Mouse (Mus musculus) frontal cortex, postnatal 14 days (tissue): Measurements from ENCODE around the gene Lfng.
A peak's percentile ranks its signal among the peaks of the same experiment; 100 is the strongest.

Experiments used
- DNase-seq, 2 experiments: peaks; one replicate each; pipeline ENCODE4 v3.0.0; 2022; ENCODE audit warnings: low spot score in 2 of 2

The Lfng gene

GRCm38 (mm10) chr5:140639871-140640270 is 32.8 kb downstream of the Lfng start:
- no peak for DNase-seq

DNA sequence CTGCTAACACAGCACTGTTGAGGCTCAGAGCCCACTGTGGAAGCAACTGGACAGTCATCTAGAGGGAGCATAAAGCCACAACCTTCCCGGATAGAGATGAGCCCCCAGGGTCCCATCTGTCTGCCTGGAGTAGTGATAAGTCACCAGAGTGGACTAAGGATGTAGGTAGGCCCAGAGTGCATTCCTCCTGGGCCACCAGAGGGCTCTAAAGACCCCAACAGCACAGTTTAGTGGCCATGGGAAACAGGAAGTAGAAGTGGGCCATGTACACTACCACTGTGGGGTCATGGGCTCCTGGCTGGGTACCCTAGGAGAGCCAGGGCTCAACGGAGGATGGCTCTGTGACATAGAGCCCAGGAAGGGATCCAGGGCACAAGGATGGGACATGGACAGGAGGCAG is 33.7 kb downstream of the Lfng start:
- DNase-seq, result no peak

GRCm38 (mm10) chr5:140641254-140641928 is 34.3 kb downstream of the Lfng start:
- no peak for DNase-seq

DNA sequence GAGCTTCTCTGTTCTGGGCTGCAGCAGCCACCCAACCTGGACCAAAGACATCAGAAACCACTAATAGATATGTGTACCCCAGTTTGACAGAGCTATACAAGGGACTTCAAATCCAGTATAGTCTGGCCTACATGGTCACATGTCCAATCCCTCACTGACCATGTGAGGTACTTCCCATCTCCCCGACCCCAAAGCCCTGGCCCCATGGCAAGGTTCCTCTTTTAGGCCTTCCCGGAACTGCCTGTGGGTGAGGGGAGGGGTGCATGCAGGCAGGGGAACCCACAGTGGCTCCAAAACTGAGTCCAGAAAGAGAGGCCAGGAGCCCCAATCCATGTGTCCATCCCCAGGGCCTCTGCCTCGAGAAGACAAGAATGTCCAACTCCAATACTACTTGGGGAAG is 35.0 kb downstream of the Lfng start:
- DNase-seq, result no peak

GRCm38 (mm10) chr5:140644263-140644662 is 37.1 kb downstream of the Lfng start:
- DNase-seq, result no peak

DNA sequence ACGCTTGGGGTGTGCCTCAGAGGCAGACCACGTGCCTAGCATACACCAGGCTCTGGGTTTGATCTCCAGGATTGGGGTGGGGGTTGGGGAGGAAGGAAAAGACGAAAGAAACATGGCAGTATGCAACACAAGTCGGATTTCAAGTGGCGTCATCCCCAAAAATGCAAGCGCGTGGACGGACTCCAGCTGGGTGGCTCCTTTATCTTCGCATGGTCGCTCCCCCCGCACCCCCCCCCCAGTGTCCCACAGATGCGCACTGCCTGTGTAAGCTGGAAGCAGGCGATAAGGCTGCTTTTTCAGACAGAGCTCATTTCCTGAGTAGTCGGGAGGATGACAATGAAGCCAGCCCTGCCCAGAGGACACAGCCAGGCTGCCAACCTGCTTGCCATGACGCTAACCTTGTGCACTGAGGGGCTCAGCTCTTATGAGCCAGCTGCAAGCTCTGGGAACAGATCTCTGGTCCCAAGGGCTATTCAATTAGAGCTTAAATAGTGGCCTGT is 37.6 kb downstream of the Lfng start:
- no peak for DNase-seq

GRCm38 (mm10) chr5:140645454-140645853 is 38.3 kb downstream of the Lfng start:
- DNase-seq, result no peak

- DNase-seq, result no peak
Observed at GRCm38 (mm10) chr5:140646171-140646570, 39.1 kb downstream of the Lfng start.

DNA sequence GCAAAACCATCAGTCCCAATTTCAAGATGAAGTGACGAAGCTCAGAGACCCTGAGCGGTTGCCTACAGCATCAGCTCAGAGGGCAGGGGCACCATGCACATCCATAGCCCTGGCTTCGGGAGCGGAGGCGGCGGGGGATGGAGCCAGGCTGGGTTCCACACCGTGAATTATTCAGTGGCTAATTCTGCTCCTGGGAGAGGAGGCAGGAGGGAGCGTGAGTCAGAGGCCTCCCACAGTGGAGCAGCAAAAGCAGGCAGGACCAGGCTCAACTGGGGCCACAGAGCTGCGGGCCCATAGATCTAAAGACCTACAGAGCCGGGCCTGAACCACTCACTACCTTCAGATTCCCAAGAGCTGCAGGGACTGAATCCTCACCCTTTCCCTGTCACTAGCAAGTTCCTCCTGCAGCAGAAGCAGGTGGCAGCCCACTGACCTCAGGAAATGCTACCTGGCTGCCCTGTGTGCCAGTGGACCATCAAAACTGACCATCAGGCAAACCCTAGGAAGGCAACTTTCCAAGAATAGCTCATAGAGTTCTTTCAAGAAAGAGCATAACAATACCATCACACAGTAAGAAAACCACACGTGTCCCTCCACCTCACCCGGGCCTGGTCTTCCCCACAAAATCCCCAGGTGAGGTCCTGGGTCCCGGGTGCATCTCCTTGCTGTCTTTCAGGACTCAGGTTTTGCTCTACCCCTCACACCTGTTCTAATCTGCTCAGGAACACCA is 40.1 kb downstream of the Lfng start:
- DNase-seq, result no peak

DNA sequence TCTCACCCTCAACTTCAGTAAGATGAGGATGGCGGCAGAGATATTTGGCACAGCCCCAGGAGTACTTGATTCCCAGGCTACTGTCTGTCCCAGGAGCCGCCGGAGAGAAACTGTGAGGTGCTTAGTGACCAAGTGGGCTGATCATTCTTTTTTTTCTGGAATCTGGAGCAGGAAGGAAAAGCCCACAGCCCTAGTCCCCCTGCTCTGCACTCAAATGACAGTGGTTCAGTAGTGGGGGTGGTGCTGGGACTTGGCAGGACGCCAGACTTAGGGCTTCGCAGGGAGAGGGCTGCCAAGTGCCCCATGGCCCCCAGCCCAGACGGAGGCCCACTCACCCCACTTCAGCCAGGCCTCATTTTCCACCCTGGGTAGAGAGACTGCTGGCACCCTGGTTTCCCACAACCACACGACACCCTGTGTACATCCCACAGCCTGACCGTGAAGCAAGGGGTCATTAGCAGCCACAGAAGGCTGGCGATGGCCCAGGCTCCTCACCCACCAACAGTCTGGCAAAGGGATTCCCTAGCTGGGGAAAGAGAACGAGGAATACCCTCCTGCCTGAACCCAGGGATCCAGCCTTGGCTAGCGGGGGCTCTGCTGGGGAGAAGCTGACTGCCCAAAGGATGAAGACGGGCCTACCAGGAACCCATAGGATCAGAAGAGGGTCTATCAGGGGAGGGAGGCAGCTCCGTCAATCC is 40.9 kb downstream of the Lfng start:
- peak; percentile 62 to 76 for DNase-seq

GRCm38 (mm10) chr5:140648519-140649100 is 41.5 kb downstream of the Lfng start, which contains the start of gene Ttyh3:
TSS of gene Ttyh3 (minus strand) at chr5:140649031.
- DNase-seq, result no peak

DNA sequence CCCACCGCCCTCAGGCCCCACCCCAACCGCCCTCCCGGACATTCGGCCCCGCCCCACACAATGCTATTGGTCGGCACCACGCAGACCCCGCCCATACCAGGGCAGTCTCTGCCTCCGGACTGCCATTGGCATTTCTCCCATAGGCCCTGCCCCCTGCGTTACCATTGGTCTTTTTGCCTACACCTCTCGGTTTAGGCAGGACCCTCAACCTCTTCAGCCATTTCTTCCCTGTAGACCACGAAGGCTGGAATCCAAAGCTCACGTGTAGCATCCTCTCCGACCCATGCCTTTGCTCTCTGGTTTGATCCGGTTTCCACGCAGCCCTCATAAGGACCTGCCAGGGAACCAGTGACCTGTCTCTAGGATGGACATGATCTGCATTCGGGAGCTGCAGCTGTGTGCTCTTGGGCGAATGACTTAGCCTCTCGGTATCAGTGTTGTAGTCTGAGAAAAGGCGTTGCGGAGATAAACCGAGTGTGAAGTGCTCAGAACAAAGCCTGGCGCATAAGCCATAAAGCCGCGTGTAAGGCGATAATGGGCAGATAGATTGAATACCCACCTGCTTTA is 42.1 kb downstream of the Lfng start:
- peak; percentile 94 to 96 for DNase-seq

DNA sequence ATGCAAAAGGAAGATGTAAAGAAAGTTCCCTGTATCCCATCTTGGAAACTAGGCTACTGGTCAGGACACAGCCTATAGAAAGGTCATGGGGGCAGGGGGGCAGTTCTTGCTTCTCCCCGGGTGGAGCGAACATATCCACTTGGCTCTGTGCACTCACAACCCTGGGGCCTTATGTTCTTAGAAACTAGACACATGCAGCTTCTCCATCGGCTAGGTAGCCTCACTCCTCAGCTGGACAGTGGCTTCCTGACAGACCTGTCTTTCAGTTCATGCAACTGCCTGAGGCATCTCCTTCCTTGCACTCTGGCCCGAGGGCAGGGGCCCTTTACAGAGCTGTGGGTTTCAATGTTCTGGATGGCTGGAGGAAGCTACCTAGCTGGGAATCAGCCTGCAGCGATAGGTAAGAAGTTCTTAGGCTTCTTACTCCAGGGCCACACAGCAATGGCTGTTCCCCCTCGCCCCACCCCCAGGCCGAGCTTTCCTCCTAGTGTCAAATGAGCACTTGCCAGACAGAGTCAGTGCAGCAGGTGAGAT is 42.8 kb downstream of the Lfng start:
- no peak for DNase-seq

- DNase-seq, result no peak
Observed at GRCm38 (mm10) chr5:140651231-140651630, 44.1 kb downstream of the Lfng start.

- DNase-seq, result no peak
Observed at GRCm38 (mm10) chr5:140652587-140652986, 45.5 kb downstream of the Lfng start.

GRCm38 (mm10) chr5:140654096-140654845 is 47.2 kb downstream of the Lfng start:
- no peak for DNase-seq

DNA sequence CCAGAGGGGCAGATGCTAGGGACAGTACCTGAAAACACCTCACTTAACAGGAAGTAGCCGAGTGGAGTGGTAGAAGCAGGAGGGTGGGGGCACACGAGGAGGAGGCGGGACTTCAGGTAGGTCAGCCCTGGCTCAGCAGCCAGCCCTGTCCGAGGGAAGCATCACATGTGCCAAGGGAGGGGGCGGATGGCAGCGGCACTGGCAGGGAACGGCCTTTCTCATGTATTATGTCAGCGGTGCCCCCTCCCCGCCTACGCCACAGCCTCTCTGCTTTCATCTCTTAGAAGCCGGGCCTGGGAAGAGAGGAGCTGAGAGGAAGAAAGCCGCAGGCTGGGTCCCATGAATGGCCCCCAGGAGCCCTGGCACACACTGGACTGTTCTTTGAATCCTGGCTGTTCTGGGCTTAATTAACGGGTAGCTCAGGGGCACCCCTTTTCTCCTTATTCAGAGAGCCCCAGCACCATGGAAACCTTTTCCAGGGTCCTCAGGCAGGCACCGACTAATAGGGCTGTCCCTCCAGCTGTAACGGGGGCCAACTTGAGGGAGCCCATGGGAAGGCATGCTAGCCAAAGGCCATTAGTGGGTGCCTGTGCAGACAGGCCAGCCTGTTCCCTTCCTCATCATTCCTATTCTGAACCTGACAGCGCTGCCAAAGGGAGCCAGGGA is 52.6 kb downstream of the Lfng start:
- peak in 1 of 2 experiments; percentile 83 for DNase-seq

GRCm38 (mm10) chr5:140660398-140660797 is 53.3 kb downstream of the Lfng start:
- no peak for DNase-seq

GRCm38 (mm10) chr5:140661427-140661826 is 54.3 kb downstream of the Lfng start:
- DNase-seq, result no peak
